Mouse (Mus musculus): Measurements from ENCODE around the gene Myh9. TPM values are rescaled to one million over a fixed set of nuclear protein-coding genes. Genes with fewer than 3 reads are reported as not detected.

The Myh9 gene
- polyA plus RNA-seq (2015; fragmentation: Nextera tagmentation; extraction: Ambion mirVana), result 14.5 and 14.9 TPM in 2 replicates

DNA sequence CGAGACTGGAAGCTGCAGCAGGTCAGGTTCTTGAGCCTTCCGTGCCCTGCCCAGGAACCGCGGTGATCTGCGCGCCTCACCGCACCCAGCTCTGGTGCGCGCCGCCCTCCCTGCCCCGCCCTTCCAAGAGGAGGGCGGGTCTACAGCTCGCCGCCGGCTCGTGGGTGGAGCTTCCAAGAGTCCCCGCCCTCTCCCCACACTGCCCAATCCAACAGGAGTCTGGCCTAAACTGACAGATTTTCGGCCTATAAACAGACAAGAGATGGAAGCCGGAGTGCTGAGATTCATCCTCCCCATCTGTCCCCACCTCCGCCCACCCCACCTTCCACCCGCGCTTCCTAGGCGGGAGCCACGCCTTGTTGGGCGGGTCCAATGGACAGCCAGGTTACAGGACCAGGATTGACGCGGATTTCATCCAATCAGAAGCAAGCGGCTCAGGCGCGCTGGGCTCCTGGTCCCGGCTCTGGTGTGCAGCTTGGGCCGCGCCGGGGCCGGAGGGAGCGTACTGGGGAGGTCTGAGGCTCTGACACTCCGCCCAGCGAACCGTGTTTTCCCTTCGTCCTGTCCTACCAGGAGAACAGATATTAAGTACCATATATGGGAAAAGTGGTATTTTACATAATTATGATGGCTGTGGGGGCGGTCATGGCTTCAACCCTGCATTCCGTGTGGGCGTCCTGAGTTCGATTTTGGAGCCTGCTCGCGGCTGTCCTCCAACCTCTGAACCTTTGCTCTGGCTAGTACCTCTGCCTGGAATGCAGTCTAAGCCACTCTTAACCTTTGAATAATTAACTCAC lies at the start of gene Myh9:
Gene Myh9, minus strand, starts transcription at position 129 of the 797 bp plus-strand sequence.
- WGBS, result under 1% methylated on average over 43 of the region's 46 CpGs
- peak; percentile 98 for ATAC-seq (ENCODE audit: low FRiP score)
- peaks cover 38% of the 10 kb centered on the region for H3K4me1 ChIP-seq (replicated peaks)
- H3K4me3 ChIP-seq, result peak within 1 kb of the TSS; percentile 87
- no peaks in the 10 kb centered on the region for H3K36me3 ChIP-seq
- no peaks in the 10 kb centered on the region for H3K9me3 ChIP-seq
- H3K4me2 ChIP-seq, result peak within 1 kb of the TSS; percentile 95
- H3K9ac ChIP-seq, result peak within 1 kb of the TSS; percentile 87
- H3K27me3 ChIP-seq, result no peaks in the 10 kb centered on the region
- peak within 1 kb of the TSS; percentile 91 for H3K27ac ChIP-seq

DNA sequence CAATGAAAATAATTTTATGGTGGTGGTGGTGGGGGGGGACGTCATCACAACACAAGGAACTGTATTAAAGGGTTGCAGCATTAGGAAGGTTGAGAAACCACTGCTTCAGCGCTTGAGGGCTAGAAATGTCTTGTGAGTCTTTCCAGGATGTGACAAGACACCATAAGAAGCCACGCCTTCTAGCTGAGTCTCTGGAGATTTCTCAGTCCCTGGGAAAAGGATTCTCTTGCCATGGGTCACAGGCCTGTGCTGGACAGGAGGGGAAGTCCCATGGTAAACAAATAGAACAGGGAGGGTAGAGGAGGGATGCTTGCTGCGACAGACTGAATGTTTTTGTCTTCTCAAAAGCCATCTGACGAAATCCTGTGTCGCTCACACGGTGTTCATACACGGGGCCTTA lies 49.8 kb upstream of the Myh9 start:
- H3K9me3 ChIP-seq, result no peaks in the 10 kb centered on the region
- H3K27me3 ChIP-seq, result no peaks in the 10 kb centered on the region
- H3K4me3 ChIP-seq, result no peak overlapping the region
- no peak overlapping the region for H3K27ac ChIP-seq
- H3K36me3 ChIP-seq, result no peaks in the 10 kb centered on the region
- ATAC-seq (ENCODE audit: low FRiP score), result no peak
- no peaks in the 10 kb centered on the region for H3K4me1 ChIP-seq (replicated peaks)
- WGBS, result 86% methylated on average over 8 of the region's 8 CpGs
- no peak overlapping the region for H3K9ac ChIP-seq
- no peak overlapping the region for H3K4me2 ChIP-seq

DNA sequence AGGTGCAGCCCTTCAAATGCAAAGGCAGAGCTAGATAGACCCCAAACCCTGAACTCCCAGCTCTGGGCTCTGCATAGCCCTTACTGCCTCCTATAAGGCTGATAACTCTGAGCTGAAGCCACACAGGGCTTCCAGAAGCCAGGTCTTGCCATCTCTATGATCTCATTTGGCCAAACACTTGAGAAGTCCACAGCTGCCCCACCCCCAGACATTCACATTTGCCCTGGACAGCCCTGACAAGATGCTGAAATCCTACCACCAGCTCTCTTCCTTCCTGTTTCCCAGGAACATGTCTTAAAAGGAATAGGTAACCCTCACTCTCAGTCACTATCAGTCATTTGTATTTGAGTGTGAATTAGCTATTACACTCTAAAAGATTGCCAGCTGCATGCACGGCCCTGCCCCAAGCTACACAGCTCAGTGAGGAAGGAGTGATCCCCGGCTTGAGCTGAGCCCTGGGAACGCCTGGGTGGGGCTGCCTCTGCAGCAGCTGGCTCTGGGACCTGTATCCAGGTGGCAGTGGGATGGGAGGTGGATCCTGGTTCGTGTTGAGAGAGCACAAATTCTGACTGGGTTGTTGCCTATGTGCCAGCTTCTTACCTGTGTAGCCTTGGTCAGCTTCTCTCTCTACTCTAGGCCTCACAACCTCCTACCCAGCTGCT lies 47.9 kb upstream of the Myh9 start:
- H3K27me3 ChIP-seq, result no peaks in the 10 kb centered on the region
- ATAC-seq (ENCODE audit: low FRiP score), result no peak
- H3K4me3 ChIP-seq, result no peak overlapping the region
- no peak overlapping the region for H3K4me2 ChIP-seq
- H3K9ac ChIP-seq, result no peak overlapping the region
- no peaks in the 10 kb centered on the region for H3K4me1 ChIP-seq (replicated peaks)
- 52% methylated on average over 4 of the region's 4 CpGs for WGBS
- no peaks in the 10 kb centered on the region for H3K36me3 ChIP-seq
- no peaks in the 10 kb centered on the region for H3K9me3 ChIP-seq
- H3K27ac ChIP-seq, result no peak overlapping the region

DNA sequence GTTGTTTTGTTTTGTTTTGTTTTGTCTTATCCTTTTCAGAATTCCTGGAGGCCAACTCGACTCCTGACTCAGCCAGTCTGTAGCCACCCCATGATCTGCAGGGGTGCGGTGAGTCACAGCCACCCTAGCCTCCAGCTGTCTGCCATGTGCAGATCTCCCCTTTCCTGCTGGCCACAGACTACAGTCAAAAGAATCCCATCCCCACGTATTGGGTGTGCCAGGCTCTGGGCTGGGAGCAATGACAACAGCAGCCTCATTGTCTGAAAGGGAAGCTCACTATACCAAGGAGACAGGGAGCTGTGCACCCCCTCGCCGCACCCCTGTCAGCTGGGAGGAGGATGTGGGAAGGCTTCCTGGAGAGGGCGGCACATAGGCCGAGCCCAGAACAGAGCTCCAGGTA lies 46.3 kb upstream of the Myh9 start:
- H3K4me2 ChIP-seq, result no peak overlapping the region
- no peaks in the 10 kb centered on the region for H3K27me3 ChIP-seq
- ATAC-seq (ENCODE audit: low FRiP score), result no peak
- H3K36me3 ChIP-seq, result no peaks in the 10 kb centered on the region
- no peak overlapping the region for H3K9ac ChIP-seq
- H3K27ac ChIP-seq, result no peak overlapping the region
- no peaks in the 10 kb centered on the region for H3K9me3 ChIP-seq
- 56% methylated on average over 7 of the region's 7 CpGs for WGBS
- 0 out of 2 replicates have a peak, but pooled peaks cover under 1% of the 10 kb centered on the region for H3K4me1 ChIP-seq (replicated peaks)
- no peak overlapping the region for H3K4me3 ChIP-seq

DNA sequence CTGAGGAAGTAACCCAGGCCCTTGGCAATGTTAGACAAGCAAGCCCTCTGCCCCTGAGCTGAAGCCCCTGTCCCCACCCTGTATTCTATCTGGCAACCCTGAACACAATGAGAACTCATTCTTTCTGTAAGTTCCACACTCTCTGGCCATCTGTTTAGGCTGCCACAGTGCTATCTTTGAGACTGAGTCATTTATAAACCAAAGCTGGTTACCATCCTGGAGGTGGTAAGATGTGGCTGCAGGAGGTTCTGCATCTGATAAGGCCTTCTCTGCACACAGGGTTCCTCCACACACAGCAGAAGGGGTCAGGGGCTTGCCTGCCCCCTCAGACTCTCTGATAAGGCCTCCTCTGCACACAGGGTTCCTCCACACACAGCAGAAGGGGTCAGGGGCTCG lies 45.1 kb upstream of the Myh9 start:
- Histone ChIP-seq H3K9ac (no peak overlapping the region), H3K4me2 (no peak overlapping the region), H3K27ac (no peak overlapping the region), H3K4me1 (replicated peaks) (0 out of 2 replicates have a peak, but pooled peaks cover 7% of the 10 kb centered on the region), H3K4me3 (no peak overlapping the region), H3K36me3 (no peaks in the 10 kb centered on the region), H3K27me3 (no peaks in the 10 kb centered on the region), H3K9me3 (no peaks in the 10 kb centered on the region)
- WGBS, result 60% methylated on average over 1 of the region's 1 CpGs
- no peak for ATAC-seq (ENCODE audit: low FRiP score)

DNA sequence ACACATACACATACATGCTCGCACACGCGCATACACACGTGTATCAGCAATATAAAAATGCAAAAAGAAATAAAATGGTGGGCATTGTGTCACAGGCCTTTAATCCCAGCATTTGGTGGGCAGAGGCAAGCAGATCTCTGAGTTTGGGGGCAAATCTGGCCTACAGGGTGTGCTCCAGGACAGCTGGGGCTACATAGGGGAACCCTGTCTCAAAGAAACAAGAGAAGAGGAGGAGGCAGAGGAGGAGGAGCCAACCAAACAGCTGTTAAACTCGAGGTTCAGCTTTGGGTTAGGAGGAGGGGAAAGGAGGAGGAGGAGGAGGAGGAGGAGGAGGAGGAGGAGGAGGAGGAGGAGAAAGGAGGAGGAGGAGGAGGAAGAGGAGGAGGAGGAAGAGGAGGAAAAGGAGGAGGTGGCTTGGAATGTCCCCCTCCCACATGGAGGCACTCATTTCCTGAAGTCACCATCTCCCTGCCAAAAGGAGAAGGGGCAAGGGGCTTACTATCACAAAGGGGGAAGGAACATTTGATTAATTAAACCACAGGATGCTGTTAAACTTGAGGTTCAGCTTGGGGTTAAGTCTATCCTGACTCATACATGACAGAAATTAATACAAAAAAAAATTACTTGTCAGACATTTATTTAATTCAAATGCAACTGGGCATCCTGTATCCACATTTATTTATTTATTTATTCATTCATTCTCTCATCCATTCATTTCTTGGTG lies 44.6 kb upstream of the Myh9 start:
- Histone ChIP-seq H3K9me3 (no peaks in the 10 kb centered on the region), H3K36me3 (no peaks in the 10 kb centered on the region), H3K4me2 (no peak overlapping the region), H3K27ac (no peak overlapping the region), H3K9ac (no peak overlapping the region), H3K4me1 (replicated peaks) (0 out of 2 replicates have a peak, but pooled peaks cover 7% of the 10 kb centered on the region), H3K27me3 (no peaks in the 10 kb centered on the region), H3K4me3 (no peak overlapping the region)
- WGBS, result 93% methylated on average over 4 of the region's 5 CpGs
- no peak for ATAC-seq (ENCODE audit: low FRiP score)

DNA sequence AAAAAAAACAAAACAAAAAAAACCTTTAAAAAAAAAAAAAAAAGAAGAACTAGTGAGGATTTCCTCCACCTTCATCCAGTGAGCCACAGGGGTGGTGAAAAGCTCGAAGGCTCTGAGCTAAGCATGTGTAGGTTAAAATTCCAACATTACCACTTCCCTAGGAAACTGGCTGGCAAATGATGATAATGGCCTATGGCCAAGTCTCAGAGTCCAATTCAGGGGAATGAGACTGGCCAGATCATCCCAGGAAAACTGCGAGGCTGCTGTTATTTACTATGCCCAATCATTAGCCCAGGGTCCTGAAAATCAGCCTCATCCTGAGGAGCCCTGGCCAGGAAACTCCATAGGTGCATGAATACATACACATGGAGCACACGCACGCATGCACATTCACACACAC lies 44.0 kb upstream of the Myh9 start:
- Histone ChIP-seq H3K9ac (no peak overlapping the region), H3K36me3 (no peaks in the 10 kb centered on the region), H3K4me2 (no peak overlapping the region), H3K4me3 (no peak overlapping the region), H3K27me3 (no peaks in the 10 kb centered on the region), H3K4me1 (replicated peaks) (0 out of 2 replicates have a peak, but pooled peaks cover 7% of the 10 kb centered on the region), H3K9me3 (no peaks in the 10 kb centered on the region), H3K27ac (no peak overlapping the region)
- no peak for ATAC-seq (ENCODE audit: low FRiP score)
- 94% methylated on average over 4 of the region's 4 CpGs for WGBS

DNA sequence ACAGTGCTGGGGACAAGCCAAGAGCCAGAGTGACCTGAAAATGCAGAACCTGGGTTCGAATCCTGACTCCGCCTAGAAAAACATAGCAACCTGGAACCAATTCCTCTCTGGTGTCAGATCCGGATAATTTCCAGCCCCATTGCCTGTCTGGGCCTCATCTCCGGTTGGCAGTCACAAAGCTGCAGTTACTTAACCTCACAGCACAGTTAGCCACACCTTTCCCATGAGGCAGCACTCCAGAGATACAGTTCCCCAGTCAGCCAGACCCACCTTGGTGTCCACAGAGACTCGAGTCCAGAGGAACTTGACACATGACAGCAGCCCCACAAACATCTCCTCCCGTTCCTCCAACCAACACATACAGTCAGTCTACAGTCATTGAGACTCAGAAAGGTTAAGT lies 43.2 kb upstream of the Myh9 start:
- H3K4me3 ChIP-seq, result no peak overlapping the region
- H3K4me2 ChIP-seq, result no peak overlapping the region
- H3K9me3 ChIP-seq, result no peaks in the 10 kb centered on the region
- H3K4me1 ChIP-seq (replicated peaks), result 0 out of 2 replicates have a peak, but pooled peaks cover 7% of the 10 kb centered on the region
- no peak overlapping the region for H3K27ac ChIP-seq
- no peak for ATAC-seq (ENCODE audit: low FRiP score)
- H3K27me3 ChIP-seq, result no peaks in the 10 kb centered on the region
- no peak overlapping the region for H3K9ac ChIP-seq
- H3K36me3 ChIP-seq, result no peaks in the 10 kb centered on the region
- WGBS, result 88% methylated on average over 6 of the region's 6 CpGs

DNA sequence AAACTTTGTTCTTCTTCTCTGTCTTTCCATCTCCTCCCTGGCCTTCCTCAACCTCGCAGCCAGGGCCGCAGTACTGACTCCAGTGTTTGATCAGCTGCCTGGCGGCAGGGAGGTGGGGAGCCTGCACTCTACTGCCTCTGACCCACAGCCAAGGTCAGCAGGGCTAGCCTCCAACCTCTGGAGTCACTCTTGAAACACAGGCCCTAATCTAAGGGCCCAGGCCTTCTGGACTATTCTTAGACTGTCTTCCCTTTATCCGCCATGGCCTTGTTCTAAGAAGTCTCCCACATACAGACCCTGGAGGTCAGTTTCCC lies 41.7 kb upstream of the Myh9 start:
- Histone ChIP-seq H3K27me3 (no peaks in the 10 kb centered on the region), H3K9ac (no peak overlapping the region; the same call in 1 of the 2 replicates), H3K4me1 (replicated peaks) (0 out of 2 replicates have a peak, but pooled peaks cover 7% of the 10 kb centered on the region), H3K9me3 (no peaks in the 10 kb centered on the region), H3K4me3 (no peak overlapping the region), H3K36me3 (no peaks in the 10 kb centered on the region), H3K4me2 (no peak overlapping the region), H3K27ac (peak overlapping the region; percentile 35; the same call in 1 of the 2 replicates)
- no peak for ATAC-seq (ENCODE audit: low FRiP score)
- 68% methylated on average over 4 of the region's 4 CpGs for WGBS

DNA sequence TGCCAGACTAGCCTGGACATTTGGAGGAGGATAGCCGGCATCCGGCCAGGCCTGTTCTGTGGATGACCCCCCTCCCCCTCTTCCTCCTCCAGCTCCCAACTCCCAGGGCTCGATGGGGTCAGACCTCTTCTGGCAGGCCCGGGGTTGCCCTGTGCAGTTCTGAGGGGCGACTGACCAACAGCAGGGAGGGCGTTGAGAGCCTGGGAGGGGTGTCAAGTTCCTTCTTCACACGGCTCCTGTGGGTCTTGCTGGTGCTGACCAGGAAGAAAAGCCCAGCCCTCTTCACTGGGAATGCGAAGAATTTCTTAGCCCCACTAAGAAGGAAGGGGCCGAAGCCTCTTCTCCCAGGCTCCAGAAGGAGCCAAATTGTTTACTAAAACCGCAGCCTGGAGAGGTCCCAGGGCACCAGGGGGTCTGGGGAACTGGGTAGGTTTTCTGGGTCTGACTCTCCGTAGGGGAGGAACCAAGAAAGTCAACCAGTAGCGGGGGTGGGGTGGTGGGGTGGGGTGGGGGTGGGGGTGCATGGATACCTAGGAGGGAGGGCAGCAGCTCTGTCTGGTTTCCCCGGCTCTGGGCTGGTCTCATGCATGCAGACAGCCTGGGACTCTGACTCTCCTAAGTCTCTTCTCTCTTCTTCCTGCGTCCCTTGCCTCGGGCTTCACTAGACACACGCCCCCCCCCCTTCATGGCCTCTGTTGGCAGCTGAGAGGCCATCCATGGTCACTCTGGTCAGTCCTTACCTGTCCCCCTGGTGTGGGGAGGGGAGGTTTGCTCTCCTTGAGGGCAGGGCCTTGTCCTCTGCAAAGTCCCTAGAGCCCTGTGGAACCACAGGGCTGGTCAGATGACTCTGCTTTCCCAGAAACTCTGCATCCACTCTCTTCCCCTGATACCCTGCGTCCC lies 41.1 kb upstream of the Myh9 start:
- no peak for ATAC-seq (ENCODE audit: low FRiP score)
- no peak overlapping the region for H3K4me2 ChIP-seq
- no peak overlapping the region for H3K4me3 ChIP-seq
- WGBS, result 22% methylated on average over 17 of the region's 17 CpGs
- H3K9ac ChIP-seq, result no peak overlapping the region; the same call in 1 of the 2 replicates
- 0 out of 2 replicates have a peak, but pooled peaks cover 7% of the 10 kb centered on the region for H3K4me1 ChIP-seq (replicated peaks)
- peak overlapping the region; percentile 35 for H3K27ac ChIP-seq
- H3K9me3 ChIP-seq, result no peaks in the 10 kb centered on the region
- no peaks in the 10 kb centered on the region for H3K36me3 ChIP-seq
- H3K27me3 ChIP-seq, result no peaks in the 10 kb centered on the region

DNA sequence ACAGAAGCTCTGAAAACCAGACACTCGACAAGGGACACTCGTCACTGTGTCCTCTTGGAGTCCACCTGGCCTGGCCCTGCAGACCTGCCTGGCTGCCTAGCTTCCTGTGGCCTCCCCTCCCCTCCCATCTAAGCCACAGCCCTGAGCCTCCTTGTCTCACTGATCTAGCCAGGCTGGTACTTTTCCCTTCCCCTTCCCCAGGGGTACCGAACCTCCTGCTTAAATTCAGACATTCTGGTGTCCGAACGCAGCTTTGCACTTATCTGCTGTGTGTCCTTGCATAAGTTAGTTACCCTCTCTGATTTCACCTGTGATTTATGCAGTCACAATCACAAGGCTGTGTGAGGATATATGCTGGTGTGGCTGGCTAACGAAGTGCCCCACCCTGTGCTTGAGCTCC lies 40.3 kb upstream of the Myh9 start:
- WGBS, result 73% methylated on average over 6 of the region's 6 CpGs

More for the DNA sequence above, 40.3 kb upstream of the Myh9 start:
- no peaks in the 10 kb centered on the region for H3K9me3 ChIP-seq
- H3K4me3 ChIP-seq, result no peak overlapping the region
- no peak overlapping the region for H3K27ac ChIP-seq
- no peaks in the 10 kb centered on the region for H3K27me3 ChIP-seq
- no peak overlapping the region for H3K4me2 ChIP-seq
- no peak overlapping the region for H3K9ac ChIP-seq
- no peak for ATAC-seq (ENCODE audit: low FRiP score)
- 0 out of 2 replicates have a peak, but pooled peaks cover 7% of the 10 kb centered on the region for H3K4me1 ChIP-seq (replicated peaks)
- no peaks in the 10 kb centered on the region for H3K36me3 ChIP-seq
